Mouse (Mus musculus) skeletal muscle tissue, adult 2 months (tissue): Measurements from ENCODE around the gene Efr3b.

ENCODE experiments used
- DNase-seq: peaks from one replicate; pipeline ENCODE4 v3.0.0-alpha.2; 2012; ENCODE audit warnings: low read depth, low spot score

Gene Efr3b

GRCm38 (mm10) chr12:4037511-4037910, 1.2 kb downstream of the Efr3b start:
- no peak for DNase-seq

- no peak for DNase-seq
Measured at GRCm38 (mm10) chr12:4036157-4036556, 2.6 kb downstream of the Efr3b start.

GRCm38 (mm10) chr12:4029064-4029463, 9.7 kb downstream of the Efr3b start:
- no peak for DNase-seq

GRCm38 (mm10) chr12:4028516-4028915, 10.2 kb downstream of the Efr3b start:
- DNase-seq = no peak

- no peak for DNase-seq
Measured at GRCm38 (mm10) chr12:4024356-4024755, 14.4 kb downstream of the Efr3b start.

GRCm38 (mm10) chr12:4023501-4023900, 15.2 kb downstream of the Efr3b start:
- DNase-seq = no peak

- peak; percentile 57 for DNase-seq
Measured at GRCm38 (mm10) chr12:4022845-4023244, 15.9 kb downstream of the Efr3b start.

- DNase-seq = no peak
Measured at GRCm38 (mm10) chr12:4020505-4020904, 18.2 kb downstream of the Efr3b start.

- no peak for DNase-seq
Measured at GRCm38 (mm10) chr12:4016321-4016720, 22.4 kb downstream of the Efr3b start.

- no peak for DNase-seq
Measured at GRCm38 (mm10) chr12:4015741-4016140, 23.0 kb downstream of the Efr3b start.

- no peak for DNase-seq
Measured at GRCm38 (mm10) chr12:4015255-4015654, 23.5 kb downstream of the Efr3b start.

- DNase-seq = no peak
Measured at GRCm38 (mm10) chr12:4011715-4012114, 27.0 kb downstream of the Efr3b start.

GRCm38 (mm10) chr12:4011301-4011700, 27.4 kb downstream of the Efr3b start:
- DNase-seq = no peak

GRCm38 (mm10) chr12:4008731-4009130, 30.0 kb downstream of the Efr3b start:
- DNase-seq = no peak

GRCm38 (mm10) chr12:4007766-4008165, 30.9 kb downstream of the Efr3b start:
- no peak for DNase-seq

- no peak for DNase-seq
Measured at GRCm38 (mm10) chr12:4007181-4007580, 31.5 kb downstream of the Efr3b start.

GRCm38 (mm10) chr12:4006079-4006478, 32.6 kb downstream of the Efr3b start:
- no peak for DNase-seq

GRCm38 (mm10) chr12:4004648-4005047, 34.1 kb downstream of the Efr3b start:
- no peak for DNase-seq

- no peak for DNase-seq
Measured at GRCm38 (mm10) chr12:4000406-4000805, 38.3 kb downstream of the Efr3b start.

- DNase-seq = no peak
Measured at GRCm38 (mm10) chr12:3996749-3997148, 42.0 kb downstream of the Efr3b start.

GRCm38 (mm10) chr12:3991047-3991446, 47.7 kb downstream of the Efr3b start:
- no peak for DNase-seq

- DNase-seq = no peak
Measured at GRCm38 (mm10) chr12:3989943-3990342, 48.8 kb downstream of the Efr3b start.

GRCm38 (mm10) chr12:3984446-3984845, 54.3 kb downstream of the Efr3b start:
- no peak for DNase-seq

- peak; percentile 62 for DNase-seq
Measured at GRCm38 (mm10) chr12:3983736-3984135, 55.0 kb downstream of the Efr3b start.
